Comparison of ENCODE assay signal across 8 mouse cellular contexts in genomic region chr12:112828501-112829243, GRCm38 (mm10). TPM values are rescaled to one million over a fixed set of nuclear protein-coding genes. Genes with fewer than 3 reads are reported as not detected.
DNase-seq lines count a peak whose midpoint lies in the region; ATAC-seq and TF ChIP-seq lines count a peak whose summit lies in the region.

No protein-coding gene starts in this region.

- no peak for TF ChIP-seq CTCF in G1E (IDR thresholded peaks at IDR 0.05; ENCODE audit: low read depth, low read length)

- H3K4me2 ChIP-seq in kidney, embryonic 15.5 days, result peak overlapping the region; percentile 73
- peak overlapping the region; percentile 82 for H3K4me2 ChIP-seq in hindbrain, embryonic 14.5 days (replicated peaks)
- peak overlapping the region; percentile 68 for H3K4me2 ChIP-seq in lung, embryonic 16.5 days (ENCODE audit: low read depth, low read length)

- peak overlapping the region; percentile 96 for H3K27ac ChIP-seq in kidney, embryonic 15.5 days
- H3K27ac ChIP-seq in embryonic facial prominence, embryonic 10.5 days (replicated peaks), result peak overlapping the region; percentile 96
- H3K27ac ChIP-seq in hindbrain, embryonic 14.5 days, result peak overlapping the region; percentile 87
- peak overlapping the region; percentile 92 for H3K27ac ChIP-seq in lung, embryonic 16.5 days (ENCODE audit: low read length)

- peak overlapping the region; percentile 97 for H3K9ac ChIP-seq in kidney, embryonic 15.5 days
- H3K9ac ChIP-seq in hindbrain, embryonic 14.5 days, result peak overlapping the region; percentile 94
- H3K9ac ChIP-seq in lung, embryonic 16.5 days (ENCODE audit: low read length), result peak overlapping the region; percentile 99

- peaks cover 55% of the 10 kb centered on the region for H3K4me1 ChIP-seq in kidney, embryonic 15.5 days
- peaks cover 79% of the 10 kb centered on the region for H3K4me1 ChIP-seq in G1E (ENCODE audit: insufficient read depth, low read depth, low read length)
- H3K4me1 ChIP-seq in embryonic facial prominence, embryonic 10.5 days, result peaks cover 51% of the 10 kb centered on the region
- H3K4me1 ChIP-seq in hindbrain, embryonic 14.5 days (replicated peaks; ENCODE audit: control insufficient read depth, insufficient read depth, low read length), result peaks cover 40% of the 10 kb centered on the region
- peaks cover 39% of the 10 kb centered on the region for H3K4me1 ChIP-seq in lung, embryonic 16.5 days (replicated peaks; ENCODE audit: control insufficient read depth, insufficient read depth, low read length)

- no peaks in the 10 kb centered on the region for H3K9me3 ChIP-seq in kidney, embryonic 15.5 days (replicated peaks)
- H3K9me3 ChIP-seq in G1E (replicated peaks), result no peaks in the 10 kb centered on the region
- no peaks in the 10 kb centered on the region for H3K9me3 ChIP-seq in embryonic facial prominence, embryonic 10.5 days
- H3K9me3 ChIP-seq in hindbrain, embryonic 14.5 days (ENCODE audit: control insufficient read depth, low read length), result no peaks in the 10 kb centered on the region
- H3K9me3 ChIP-seq in lung, embryonic 16.5 days (ENCODE audit: control insufficient read depth, low read length), result no peaks in the 10 kb centered on the region

- WGBS in kidney, embryonic 15.5 days, result under 1% methylated on average over 50 of the region's 51 CpGs
- under 1% methylated on average over 51 of the region's 51 CpGs for WGBS in embryonic facial prominence, embryonic 10.5 days
- under 1% methylated on average over 46 of the region's 51 CpGs for WGBS in hindbrain, embryonic 14.5 days
- under 1% methylated on average over 37 of the region's 51 CpGs for WGBS in lung, embryonic 16.5 days

- H3K4me3 ChIP-seq in kidney, embryonic 15.5 days (replicated peaks), result peak overlapping the region; percentile 94
- peak overlapping the region; percentile 83 for H3K4me3 ChIP-seq in G1E (ENCODE audit: low read depth, low read length)
- peak overlapping the region; percentile 79 for H3K4me3 ChIP-seq in embryonic facial prominence, embryonic 10.5 days
- H3K4me3 ChIP-seq in hindbrain, embryonic 14.5 days (replicated peaks; ENCODE audit: low read length), result peak overlapping the region; percentile 64
- H3K4me3 ChIP-seq in lung, embryonic 16.5 days (ENCODE audit: low read length), result peak overlapping the region; percentile 95

- ATAC-seq in kidney, embryonic 15.5 days (replicated peaks; ENCODE audit: low FRiP score), result peak; percentile 88
- 0 out of 2 replicates have a peak, but pooled peaks have one; percentile 19 for ATAC-seq in G1E (ENCODE audit: extremely low read depth, insufficient number of reproducible peaks, low FRiP score, poor library complexity, severe bottlenecking)
- peak; percentile 78 for ATAC-seq in hindbrain, embryonic 14.5 days (ENCODE audit: low FRiP score)
- peak; percentile 86 for ATAC-seq in lung, embryonic 16.5 days (ENCODE audit: low read depth)

- no peak for DNase-seq in kidney, adult 8-10 months
- DNase-seq in G1E (ENCODE audit: low spot score), result peak; percentile 98
- DNase-seq in embryonic facial prominence, embryonic 10.5 days (ENCODE audit: low spot score), result no peak
- no peak for DNase-seq in hindbrain, embryonic 14.5 days (ENCODE audit: low spot score)
- DNase-seq in right cerebral cortex, postnatal 4 days, result peak; percentile 69
- no peak for DNase-seq in frontal cortex, postnatal 36 days (ENCODE audit: low spot score in 2 of 2)

- no peaks in the 10 kb centered on the region for H3K27me3 ChIP-seq in kidney, embryonic 15.5 days
- H3K27me3 ChIP-seq in G1E (ENCODE audit: insufficient read depth, low read length), result no peaks in the 10 kb centered on the region
- no peaks in the 10 kb centered on the region for H3K27me3 ChIP-seq in embryonic facial prominence, embryonic 10.5 days (replicated peaks; ENCODE audit: low read depth, poor library complexity, severe bottlenecking)
- H3K27me3 ChIP-seq in hindbrain, embryonic 14.5 days (ENCODE audit: control insufficient read depth, insufficient read depth, low read length), result no peaks in the 10 kb centered on the region
- H3K27me3 ChIP-seq in lung, embryonic 16.5 days (ENCODE audit: control insufficient read depth, insufficient read depth, low read depth, low read length), result no peaks in the 10 kb centered on the region

- H3K36me3 ChIP-seq in kidney, embryonic 15.5 days, result peaks cover 50% of the 10 kb centered on the region
- H3K36me3 ChIP-seq in G1E (replicated peaks), result peaks cover 61% of the 10 kb centered on the region
- H3K36me3 ChIP-seq in embryonic facial prominence, embryonic 10.5 days (replicated peaks), result peaks cover 66% of the 10 kb centered on the region
- peaks cover 37% of the 10 kb centered on the region for H3K36me3 ChIP-seq in hindbrain, embryonic 14.5 days (replicated peaks; ENCODE audit: control insufficient read depth, insufficient read depth)
- H3K36me3 ChIP-seq in lung, embryonic 16.5 days (ENCODE audit: control insufficient read depth, insufficient read depth, low read length), result peaks cover 5% of the 10 kb centered on the region

RNA-seq across cellular contexts. Expression of gene Cdca4, which starts 0.6 kb away (rescaled TPM):
- 113 and 122 TPM in 2 replicates for polyA plus RNA-seq in kidney, embryonic 15.5 days (2015; fragmentation: Nextera tagmentation; extraction: Ambion mirVana)
- total RNA-seq in G1E (2014; fragmentation: Nextera tagmentation) (131 and 140 TPM in 2 replicates), G1E (2017) (120 and 124 TPM in 2 replicates)
- polyA plus RNA-seq in G1E (2012), result 51.2 and 56.8 TPM in 2 replicates
- 180 and 183 TPM in 2 replicates for polyA plus RNA-seq in embryonic facial prominence, embryonic 10.5 days (2016; fragmentation: Nextera tagmentation; extraction: Ambion mirVana)
- 39.1 and 43.4 TPM in 2 replicates for polyA plus RNA-seq in hindbrain, embryonic 14.5 days (2014; fragmentation: Nextera tagmentation; extraction: Ambion mirVana)
- polyA plus RNA-seq in lung, embryonic 16.5 days (2015; fragmentation: Nextera tagmentation; extraction: Ambion mirVana), result 105 and 108 TPM in 2 replicates

RNA-seq across cellular contexts. Expression of gene Clba1, which starts 19.9 kb away (rescaled TPM):
- polyA plus RNA-seq in kidney, embryonic 15.5 days (2015; fragmentation: Nextera tagmentation; extraction: Ambion mirVana), result 11.2 and 11.9 TPM in 2 replicates
- total RNA-seq in G1E (2014; fragmentation: Nextera tagmentation) (0.49 and 0.83 TPM in 2 replicates), G1E (2017) (1.5 and 2.8 TPM in 2 replicates)
- polyA plus RNA-seq in G1E (2012), result 5.3 and 7.5 TPM in 2 replicates
- polyA plus RNA-seq in embryonic facial prominence, embryonic 10.5 days (2016; fragmentation: Nextera tagmentation; extraction: Ambion mirVana), result 9.3 and 10.1 TPM in 2 replicates
- polyA plus RNA-seq in hindbrain, embryonic 14.5 days (2014; fragmentation: Nextera tagmentation; extraction: Ambion mirVana), result 20.2 and 21.0 TPM in 2 replicates
- polyA plus RNA-seq in lung, embryonic 16.5 days (2015; fragmentation: Nextera tagmentation; extraction: Ambion mirVana), result 9.2 and 9.5 TPM in 2 replicates

RNA-seq across cellular contexts. Expression of gene Ahnak2, which starts 26.2 kb away (rescaled TPM):
- 1.0 and 1.8 TPM in 2 replicates for polyA plus RNA-seq in kidney, embryonic 15.5 days (2015; fragmentation: Nextera tagmentation; extraction: Ambion mirVana)
- total RNA-seq in G1E (2014; fragmentation: Nextera tagmentation) (not detected in 2 replicates), G1E (2017) (0.17 and 0.22 TPM in 2 replicates)
- 0.02 TPM in 2 replicates for polyA plus RNA-seq in G1E (2012)
- polyA plus RNA-seq in embryonic facial prominence, embryonic 10.5 days (2016; fragmentation: Nextera tagmentation; extraction: Ambion mirVana), result 0.04 and 0.20 TPM in 2 replicates
- 1.9 and 2.5 TPM in 2 replicates for polyA plus RNA-seq in hindbrain, embryonic 14.5 days (2014; fragmentation: Nextera tagmentation; extraction: Ambion mirVana)
- 0.84 and 1.4 TPM in 2 replicates for polyA plus RNA-seq in lung, embryonic 16.5 days (2015; fragmentation: Nextera tagmentation; extraction: Ambion mirVana)

RNA-seq across cellular contexts. Expression of gene Gpr132, which starts 39.4 kb away (rescaled TPM):
- 0.12 and 0.14 TPM in 2 replicates for polyA plus RNA-seq in kidney, embryonic 15.5 days (2015; fragmentation: Nextera tagmentation; extraction: Ambion mirVana)
- not detected in 2 replicates for total RNA-seq in G1E (2014; fragmentation: Nextera tagmentation)
- 0.11 TPM in 1 of 2 replicates, not detected in the other for total RNA-seq in G1E (2017)
- 0.08 and 0.14 TPM in 2 replicates for polyA plus RNA-seq in G1E (2012)
- 0.30 TPM in 1 of 2 replicates, not detected in the other for polyA plus RNA-seq in embryonic facial prominence, embryonic 10.5 days (2016; fragmentation: Nextera tagmentation; extraction: Ambion mirVana)
- polyA plus RNA-seq in hindbrain, embryonic 14.5 days (2014; fragmentation: Nextera tagmentation; extraction: Ambion mirVana), result not detected in 2 replicates
- polyA plus RNA-seq in lung, embryonic 16.5 days (2015; fragmentation: Nextera tagmentation; extraction: Ambion mirVana), result 0.15 and 0.73 TPM in 2 replicates

Comparison
In these comparisons a context has a peak if more than half of its experiments do, and no peak if none do; other contexts are left out.
1. ATAC-seq: peak in every context shown above with its lines; median percentile 88 in kidney, embryonic 15.5 days; 86 in lung, embryonic 16.5 days; 78 in hindbrain, embryonic 14.5 days; 19 in G1E.
2. DNase-seq: peak in G1E (single experiment) and right cerebral cortex, postnatal 4 days (single experiment); none in kidney, adult 8-10 months (0 of 2), embryonic facial prominence, embryonic 10.5 days (single experiment), hindbrain, embryonic 14.5 days (single experiment) and frontal cortex, postnatal 36 days (0 of 2).
3. Peak in every context shown above with its lines, with median percentiles within 50 percentile points of each other: H3K27ac ChIP-seq, H3K4me2 ChIP-seq, H3K4me3 ChIP-seq and H3K9ac ChIP-seq.